Mouse (Mus musculus) MEL (cell line): Measurements from ENCODE around the gene Olfr1426. TPM values are rescaled to one million over a fixed set of nuclear protein-coding genes. Genes with fewer than 3 reads are reported as not detected.
A peak's percentile ranks its signal among the peaks of the same experiment; 100 is the strongest.

Experiments
- DNase-seq: peaks from one replicate; pipeline ENCODE4 v3.0.0; 2011; ENCODE audit warnings: low read depth, low spot score
- H3K27ac ChIP-seq: 2 replicates; pipeline ENCODE4 v1.5.1; 2012; ENCODE audit warnings: low read depth, mild to moderate bottlenecking, control low read depth, low read length, moderate library complexity; ENCODE audit not compliant: control insufficient read depth
- H3K27me3 ChIP-seq, 2 experiments: fragments of 150-350 bp in 1 of 2; sonication (generic) in 1 of 2; 2 replicates each; pipeline ENCODE4 v1.6.1; 2012; ENCODE audit warnings: low read length in 2 of 2, mild to moderate bottlenecking in 2 of 2, improper control_type of control experiment in 1 of 2, moderate library complexity in 1 of 2; ENCODE audit not compliant: insufficient read depth in 2 of 2, control insufficient read depth in 1 of 2
- H3K36me3 ChIP-seq, 2 experiments: 2 replicates each; pipeline ENCODE4 v1.6.1; 2012 to 2014; ENCODE audit warnings: low read length in 2 of 2, improper control_type of control experiment in 1 of 2, inconsistent platforms in 1 of 2, mild to moderate bottlenecking in 1 of 2; ENCODE audit not compliant: insufficient read depth in 2 of 2, control insufficient read depth in 1 of 2
- H3K4me1 ChIP-seq, 2 experiments: fragments of 150-350 bp in 1 of 2; sonication (generic) in 1 of 2; 2 replicates each; pipeline ENCODE4 v1.6.1; 2012; ENCODE audit warnings: low read length in 2 of 2, improper control_type of control experiment in 1 of 2, mild to moderate bottlenecking in 1 of 2; ENCODE audit not compliant: insufficient read depth in 2 of 2, control insufficient read depth in 1 of 2
- H3K4me3 ChIP-seq, 2 experiments: fragments of 150-350 bp in 1 of 2; sonication (generic) in 1 of 2; 2 replicates each; pipeline ENCODE4 v1.5.1; 2012; ENCODE audit warnings: low read depth in 2 of 2, low read length in 2 of 2, mild to moderate bottlenecking in 2 of 2, moderate library complexity in 2 of 2, control low read depth in 1 of 2, improper control_type of control experiment in 1 of 2; ENCODE audit not compliant: control insufficient read depth in 1 of 2, insufficient read depth in 1 of 2
- H3K79me2 ChIP-seq: 2 replicates; pipeline ENCODE4 v1.6.1; 2012; ENCODE audit warnings: mild to moderate bottlenecking, low read length, moderate library complexity; ENCODE audit not compliant: control insufficient read depth, poor library complexity, insufficient read depth
- H3K9ac ChIP-seq: 2 replicates; pipeline ENCODE4 v1.6.1; 2012; ENCODE audit warnings: low read depth, mild to moderate bottlenecking, control low read depth, low read length, moderate library complexity; ENCODE audit not compliant: control insufficient read depth, poor library complexity, severe bottlenecking
- H3K9me3 ChIP-seq: fragments of 150-350 bp; sonication (generic); replicated peaks from 2 replicates; pipeline ENCODE4 v1.6.1; 2012; ENCODE audit warnings: mild to moderate bottlenecking, low read length, improper control_type of control experiment, moderate library complexity; ENCODE audit not compliant: insufficient read depth
- BHLHE40 ChIP-seq: IDR thresholded peaks from 2 replicates; pipeline ENCODE4 v1.6.1; 2012; ENCODE audit warnings: low read depth, mild to moderate bottlenecking, inconsistent platforms, low read length, improper control_type of control experiment, borderline replicate concordance
- CTCF ChIP-seq, 3 experiments: IDR thresholded peaks in 2 of 3; conservative IDR thresholded peaks in 1 of 3; 2 replicates each; pipeline ENCODE4 v1.5.1; 2011 to 2012; ENCODE audit warnings: low read length in 3 of 3, low read depth in 2 of 3, mild to moderate bottlenecking in 2 of 3, improper control_type of control experiment in 1 of 3, inconsistent platforms in 1 of 3, mixed read lengths in 1 of 3, moderate library complexity in 1 of 3; ENCODE audit not compliant: control insufficient read depth in 1 of 3, insufficient read depth in 1 of 3, poor library complexity in 1 of 3, severe bottlenecking in 1 of 3
- ELF1 ChIP-seq: IDR thresholded peaks from 2 replicates; pipeline ENCODE4 v1.6.1; 2014; ENCODE audit warnings: low read depth, mild to moderate bottlenecking, inconsistent platforms, low read length, improper control_type of control experiment, moderate library complexity
- EP300 ChIP-seq, 2 experiments: IDR thresholded peaks; 2 replicates each; pipeline ENCODE4 v1.6.1; 2011; ENCODE audit warnings: improper control_type of control experiment in 2 of 2, low read length in 2 of 2, low read depth in 1 of 2, mild to moderate bottlenecking in 1 of 2
- GABPA ChIP-seq: IDR thresholded peaks from 2 replicates; pipeline ENCODE4 v1.6.1; 2012; ENCODE audit warnings: low read depth, mild to moderate bottlenecking, inconsistent platforms, low read length, improper control_type of control experiment, moderate library complexity
- HCFC1 ChIP-seq: IDR thresholded peaks from 2 replicates; pipeline ENCODE4 v1.6.1; 2012; ENCODE audit warnings: low read depth, mild to moderate bottlenecking, inconsistent platforms, low read length, improper control_type of control experiment, moderate library complexity
- JUND ChIP-seq: IDR thresholded peaks from 2 replicates; pipeline ENCODE4 v1.6.1; 2011; ENCODE audit warnings: low read depth, mild to moderate bottlenecking, improper control_type of control experiment, low read length
- MAFK ChIP-seq: IDR thresholded peaks from 2 replicates; pipeline ENCODE4 v1.6.1; 2011; ENCODE audit warnings: low read depth, mild to moderate bottlenecking, low read length, improper control_type of control experiment, borderline replicate concordance
- MAZ ChIP-seq: IDR thresholded peaks from 2 replicates; pipeline ENCODE4 v1.6.1; 2012; ENCODE audit warnings: low read depth, mild to moderate bottlenecking, inconsistent platforms, low read length, improper control_type of control experiment
- MEF2A ChIP-seq: IDR thresholded peaks from 2 replicates; pipeline ENCODE4 v1.6.1; 2014; ENCODE audit warnings: low read depth, mild to moderate bottlenecking, inconsistent platforms, low read length, improper control_type of control experiment; ENCODE audit not compliant: poor library complexity, insufficient replicate concordance, severe bottlenecking; ENCODE audit errors: extremely low read depth
- MYB ChIP-seq: IDR thresholded peaks from 2 replicates; pipeline ENCODE4 v1.6.1; 2011; ENCODE audit warnings: mild to moderate bottlenecking, low read depth, low read length, improper control_type of control experiment
- MYC ChIP-seq: IDR thresholded peaks from 2 replicates; pipeline ENCODE4 v1.6.1; 2011; ENCODE audit warnings: low read depth, mild to moderate bottlenecking, low read length, improper control_type of control experiment, moderate library complexity
- NRF1 ChIP-seq: IDR thresholded peaks from 2 replicates; pipeline ENCODE4 v1.6.1; 2014; ENCODE audit warnings: low read depth, mild to moderate bottlenecking, inconsistent platforms, low read length, improper control_type of control experiment, moderate library complexity; ENCODE audit not compliant: poor library complexity, insufficient read depth, severe bottlenecking
- POLR2AphosphoS5 ChIP-seq: IDR thresholded peaks from 2 replicates; pipeline ENCODE4 v1.6.1; 2012; ENCODE audit warnings: low read depth, borderline replicate concordance, mild to moderate bottlenecking, inconsistent platforms, low read length, moderate library complexity, mixed read lengths
- RAD21 ChIP-seq: IDR thresholded peaks from 2 replicates; pipeline ENCODE4 v1.6.1; 2011; ENCODE audit warnings: mild to moderate bottlenecking, low read depth, low read length, improper control_type of control experiment
- RCOR1 ChIP-seq: IDR thresholded peaks from 2 replicates; pipeline ENCODE4 v1.6.1; 2012; ENCODE audit warnings: low read depth, mild to moderate bottlenecking, inconsistent platforms, low read length, improper control_type of control experiment
- TBP ChIP-seq: IDR thresholded peaks from 2 replicates; pipeline ENCODE4 v1.8.0; 2011; ENCODE audit warnings: low read depth, low read length, improper control_type of control experiment
- TCF12 ChIP-seq: IDR thresholded peaks from 2 replicates; pipeline ENCODE4 v1.6.1; 2014; ENCODE audit warnings: low read depth, mild to moderate bottlenecking, inconsistent platforms, low read length, improper control_type of control experiment, moderate library complexity
- USF2 ChIP-seq, 2 experiments: IDR thresholded peaks; 2 replicates each; pipeline ENCODE4 v1.6.1; 2011 to 2012; ENCODE audit warnings: improper control_type of control experiment in 2 of 2, low read length in 2 of 2, borderline replicate concordance in 1 of 2, inconsistent platforms in 1 of 2, low read depth in 1 of 2, mild to moderate bottlenecking in 1 of 2; ENCODE audit not compliant: insufficient read depth in 1 of 2
- ZMIZ1 ChIP-seq: IDR thresholded peaks from 2 replicates; pipeline ENCODE4 v1.6.1; 2012; ENCODE audit warnings: low read depth, mild to moderate bottlenecking, inconsistent platforms, low read length, improper control_type of control experiment, moderate library complexity
- ZNF384 ChIP-seq: IDR thresholded peaks from 2 replicates; pipeline ENCODE4 v1.6.1; 2012; ENCODE audit warnings: low read depth, mild to moderate bottlenecking, inconsistent platforms, low read length, improper control_type of control experiment
- polyA plus RNA-seq, 2 experiments: library from polyadenylated mRNA; stranded (reverse) in 1 of 2; unstranded in 1 of 2; fragments of >175 nt in 1 of 2; fragments of >200 nt in 1 of 2; gene quantifications; 2 replicates each; pipeline versions ENCODE4 v1.2.1 to v1.2.4; 2012; ENCODE audit warnings: low replicate concordance in 2 of 2, low read depth in 1 of 2; ENCODE audit not compliant: insufficient read length in 2 of 2, insufficient read depth in 1 of 2, missing spikeins in 1 of 2
- total RNA-seq: library from RNA; depleted of rRNA; stranded (reverse); fragments of 300-350 nt; gene quantifications from 2 replicates; pipeline ENCODE4 v1.2.3, GENCODE M21; 2012

Olfr1426 gene
- total and polyA plus RNA-seq, 3 experiments, result not detected

DNA sequence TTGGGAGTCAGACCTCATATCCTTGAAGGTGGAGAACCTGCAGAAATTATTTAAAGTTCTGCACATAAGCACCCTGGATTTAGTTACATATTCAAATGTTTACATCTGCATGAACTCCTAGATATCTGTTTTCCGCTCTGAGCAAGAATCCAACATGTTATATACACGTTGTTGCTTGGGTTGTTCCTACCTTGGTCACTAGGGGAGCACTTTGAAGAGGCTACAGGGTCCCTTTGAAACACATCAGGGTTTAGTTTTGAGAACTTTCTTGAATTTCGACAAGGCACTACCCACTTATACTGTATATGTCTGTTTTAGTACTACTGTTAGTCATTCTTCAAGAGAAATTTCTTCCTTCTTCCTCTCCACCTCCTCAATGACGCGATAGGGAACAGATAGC lies 48.6 kb downstream of the Olfr1426 start:
- TF ChIP-seq GABPA (no peak), ZMIZ1 (no peak), CTCF (IDR thresholded peaks at IDR 0.05 in 2 of 3, conservative IDR thresholded peaks at IDR 0.05 in 1 of 3; ENCODE audit: control insufficient read depth in 1 of 3, insufficient read depth in 1 of 3, low read depth in 2 of 3, low read length in 3 of 3, poor library complexity in 1 of 3, severe bottlenecking in 1 of 3) (peak in 2 of 3 experiments; percentile 30 to 56; a peak in 4 of 6 replicates), MYB (no peak), BHLHE40 (no peak)
- Histone ChIP-seq H3K79me2 (no peaks in the 10 kb centered on the region), H3K4me3 (no peak overlapping the region), H3K9me3 (no peaks in the 10 kb centered on the region), H3K9ac (no peak overlapping the region), H3K27ac (no peak overlapping the region), H3K36me3 (no peaks in the 10 kb centered on the region), H3K4me1 (no peaks in the 10 kb centered on the region), H3K27me3 (peaks cover 0 to 2% of the 10 kb centered on the region in 2 experiments)
- DNase-seq, result peak; percentile 26

DNA sequence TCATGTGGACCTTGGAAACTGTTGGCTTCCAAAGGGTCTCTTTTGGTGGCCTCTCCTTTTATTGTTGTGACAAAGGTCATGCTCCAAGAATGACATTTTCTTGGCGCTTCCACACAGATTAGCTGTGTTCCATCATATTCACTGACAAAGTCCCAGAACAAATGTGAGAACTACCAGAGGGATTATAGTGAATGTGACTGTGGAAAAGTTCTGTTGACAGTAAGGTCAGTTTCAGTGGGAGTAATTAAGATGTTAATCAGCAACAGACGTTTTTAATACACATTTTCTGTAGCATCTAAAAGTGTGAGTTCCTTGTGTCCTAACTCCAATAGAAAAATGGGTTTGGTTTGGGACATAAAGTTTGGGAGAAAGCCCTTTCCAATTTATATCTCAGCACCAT lies 50.6 kb downstream of the Olfr1426 start, which contains the start of gene Olfr1423:
Gene Olfr1423 (minus strand): TSS at position 101 of the 400 bp plus-strand sequence.
- Histone ChIP-seq H3K27me3 (peaks cover 0 to 2% of the 10 kb centered on the region in 2 experiments; a peak in 3 of 4 replicates), H3K9ac (no peak within 1 kb of the TSS)
- no peak for TF ChIP-seq MEF2A
- TF ChIP-seq GABPA, result no peak
- no peak for TF ChIP-seq USF2 (IDR thresholded peaks at IDR 0.05; ENCODE audit: borderline replicate concordance in 1 of 2, insufficient read depth in 1 of 2, low read depth in 1 of 2, low read length in 2 of 2)
- no peak for TF ChIP-seq JUND
- TF ChIP-seq EP300 (IDR thresholded peaks at IDR 0.05; ENCODE audit: low read depth in 1 of 2, low read length in 2 of 2), result no peak
- no peak for TF ChIP-seq RCOR1
- no peak for TF ChIP-seq HCFC1
- no peak for TF ChIP-seq POLR2AphosphoS5
- no peak for TF ChIP-seq TBP
- TF ChIP-seq BHLHE40, result no peak

DNA sequence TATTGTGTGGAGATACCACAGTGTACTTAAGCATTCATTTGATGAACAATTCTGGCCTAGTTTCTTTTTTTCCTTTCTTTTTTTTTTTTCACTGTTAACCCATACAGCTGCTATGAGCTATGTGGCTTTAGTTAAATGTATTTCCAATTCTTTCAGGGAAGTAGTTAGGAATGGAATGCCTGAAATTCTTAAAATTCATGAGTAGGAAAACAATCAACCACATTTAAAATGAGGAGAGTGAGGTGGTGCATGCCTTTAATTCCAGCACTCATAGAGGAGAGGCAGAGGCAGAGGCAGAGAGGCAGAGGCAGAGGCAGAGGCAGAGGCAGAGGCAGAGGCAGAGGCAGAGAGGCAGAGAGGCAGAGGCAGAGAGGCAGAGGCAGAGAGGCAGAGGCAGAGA lies 54.1 kb downstream of the Olfr1426 start:
- H3K9me3 ChIP-seq, result no peaks in the 10 kb centered on the region
- TF ChIP-seq ELF1, result no peak
- no peak for TF ChIP-seq MAZ
- TF ChIP-seq MAFK, result no peak
- no peak for TF ChIP-seq RAD21
- TF ChIP-seq POLR2AphosphoS5, result no peak
- no peak for TF ChIP-seq NRF1
- no peak for TF ChIP-seq MYC
- no peak for TF ChIP-seq MYB
- TF ChIP-seq ZNF384, result no peak
- TF ChIP-seq TBP, result no peak
- no peak for TF ChIP-seq ZMIZ1
- no peak for TF ChIP-seq TCF12
- TF ChIP-seq MEF2A, result no peak
- TF ChIP-seq EP300 (IDR thresholded peaks at IDR 0.05; ENCODE audit: low read depth in 1 of 2, low read length in 2 of 2), result no peak
- TF ChIP-seq, all 39 proteins: peak for 0
- H3K36me3 ChIP-seq, result no peaks in the 10 kb centered on the region
- no peak overlapping the region for H3K9ac ChIP-seq
- H3K27me3 ChIP-seq, result peaks cover 0 to 2% of the 10 kb centered on the region in 2 experiments
- no peaks in the 10 kb centered on the region for H3K79me2 ChIP-seq
- no peak overlapping the region for H3K4me3 ChIP-seq
- no peak for DNase-seq
- no peak overlapping the region for H3K27ac ChIP-seq
- no peaks in the 10 kb centered on the region for H3K4me1 ChIP-seq

More for the DNA sequence above, 50.6 kb downstream of the Olfr1426 start, which contains the start of gene Olfr1423:
- DNase-seq, result no peak
- Histone ChIP-seq H3K36me3 (no peaks in the 10 kb centered on the region), H3K79me2 (no peaks in the 10 kb centered on the region), H3K4me1 (no peaks in the 10 kb centered on the region), H3K27ac (no peak within 1 kb of the TSS), H3K9me3 (no peaks in the 10 kb centered on the region), H3K4me3 (no peak within 1 kb of the TSS)
